Mouse (Mus musculus) layer of hippocampus, postnatal 10 days (tissue): Measurements from ENCODE around the gene Rangrf. TPM values are rescaled to one million over a fixed set of nuclear protein-coding genes. Genes with fewer than 3 reads are reported as not detected.
"Not testable (repeated sequence)": the region's sequence is repeated elsewhere in the genome, so short reads cannot be mapped to it uniquely, and the experiment has no call there.

ENCODE experiments used
- DNase-seq, 2 experiments: peaks; one replicate each; pipeline ENCODE4 v3.0.0; 2021; ENCODE audit warnings: low spot score in 2 of 2
- total RNA-seq, 2 experiments: library from RNA; stranded (reverse); gene quantifications; 2 replicates each; pipeline ENCODE4 v1.2.3; 2021

Gene Rangrf
- total RNA-seq, 2 experiments from 2014 or later, result 16.2 to 20.5 TPM

DNA sequence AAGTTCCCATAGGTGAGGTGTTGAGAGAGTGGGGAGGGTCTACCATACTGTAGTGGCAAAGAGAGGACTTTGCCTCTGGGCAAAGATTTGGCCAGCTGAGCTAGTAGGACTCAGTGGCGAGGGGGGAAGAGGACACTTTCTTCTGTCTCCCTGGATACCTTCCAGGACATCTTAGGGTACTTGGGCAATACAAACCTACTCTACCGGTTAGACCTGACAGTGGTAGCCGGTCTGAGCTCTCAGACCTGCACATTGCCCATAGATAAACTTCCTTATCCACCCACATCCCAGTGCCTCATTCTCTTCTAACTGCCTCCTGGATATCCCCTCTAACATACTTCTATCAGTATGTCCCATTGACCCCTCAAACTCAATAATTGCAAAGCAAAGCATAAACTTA is 5.9 kb upstream of the Rangrf start:
- DNase-seq, result no peak

DNA sequence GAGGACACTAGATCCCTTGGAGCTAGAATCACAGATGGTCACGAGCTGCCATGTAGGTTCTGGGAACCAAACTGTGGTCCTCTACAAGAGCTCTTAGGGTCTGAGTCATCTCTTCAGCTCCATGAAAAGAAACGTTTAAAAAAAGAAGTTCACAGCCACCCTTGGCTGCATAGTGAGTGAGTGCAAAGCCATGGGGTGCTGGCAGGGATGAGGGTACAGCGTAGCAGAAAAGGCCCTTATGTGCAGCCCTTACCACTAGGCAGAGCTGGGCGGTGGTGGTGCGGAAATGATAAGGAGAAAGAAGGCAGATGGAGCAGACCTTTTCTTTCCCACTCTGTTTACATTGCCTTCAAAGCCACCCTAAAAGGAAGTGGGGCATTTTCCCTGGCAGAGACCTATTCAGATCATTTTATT is 4.3 kb upstream of the Rangrf start:
- no peak for DNase-seq

DNA sequence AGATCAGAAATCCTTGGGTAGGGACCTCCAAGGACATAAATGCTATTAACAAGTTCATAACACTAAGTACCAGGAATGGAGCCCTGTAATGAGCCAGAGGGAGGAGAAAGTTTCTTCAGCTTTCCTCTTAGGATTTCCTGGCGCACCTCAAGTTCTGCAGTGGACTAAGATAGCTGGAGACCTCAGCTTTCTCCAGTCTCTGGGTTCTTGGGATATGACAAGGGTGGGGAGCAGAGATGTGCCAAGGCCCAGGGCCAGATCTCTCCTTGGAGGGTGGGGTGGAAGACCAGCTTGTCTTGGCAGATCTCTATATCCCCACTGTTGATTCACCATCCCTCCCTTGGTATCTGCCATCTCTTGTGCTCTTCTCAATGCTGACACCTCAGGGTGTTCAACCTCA is 616 bp upstream of the Rangrf start:
- no peak for DNase-seq

DNA sequence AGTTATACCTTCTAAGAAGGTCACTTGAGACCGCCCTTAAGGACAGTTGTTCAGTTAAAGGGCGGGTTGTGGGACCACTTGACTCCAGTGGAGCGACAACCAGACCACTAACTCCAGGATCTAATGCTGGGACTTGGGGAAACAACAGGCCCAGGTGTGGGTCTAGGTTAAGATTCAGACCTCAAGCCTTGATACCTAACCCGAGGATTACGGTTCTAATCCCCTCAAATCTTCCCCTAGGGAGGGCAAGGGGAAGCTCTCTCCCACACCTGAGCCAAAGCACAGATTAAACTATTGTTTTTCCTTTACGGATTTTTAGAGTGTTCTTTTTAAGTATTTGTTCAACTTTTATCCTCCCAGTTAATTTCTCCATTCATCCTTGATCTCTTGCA is 930 bp downstream of the Rangrf start:
- DNase-seq, result no peak

DNA sequence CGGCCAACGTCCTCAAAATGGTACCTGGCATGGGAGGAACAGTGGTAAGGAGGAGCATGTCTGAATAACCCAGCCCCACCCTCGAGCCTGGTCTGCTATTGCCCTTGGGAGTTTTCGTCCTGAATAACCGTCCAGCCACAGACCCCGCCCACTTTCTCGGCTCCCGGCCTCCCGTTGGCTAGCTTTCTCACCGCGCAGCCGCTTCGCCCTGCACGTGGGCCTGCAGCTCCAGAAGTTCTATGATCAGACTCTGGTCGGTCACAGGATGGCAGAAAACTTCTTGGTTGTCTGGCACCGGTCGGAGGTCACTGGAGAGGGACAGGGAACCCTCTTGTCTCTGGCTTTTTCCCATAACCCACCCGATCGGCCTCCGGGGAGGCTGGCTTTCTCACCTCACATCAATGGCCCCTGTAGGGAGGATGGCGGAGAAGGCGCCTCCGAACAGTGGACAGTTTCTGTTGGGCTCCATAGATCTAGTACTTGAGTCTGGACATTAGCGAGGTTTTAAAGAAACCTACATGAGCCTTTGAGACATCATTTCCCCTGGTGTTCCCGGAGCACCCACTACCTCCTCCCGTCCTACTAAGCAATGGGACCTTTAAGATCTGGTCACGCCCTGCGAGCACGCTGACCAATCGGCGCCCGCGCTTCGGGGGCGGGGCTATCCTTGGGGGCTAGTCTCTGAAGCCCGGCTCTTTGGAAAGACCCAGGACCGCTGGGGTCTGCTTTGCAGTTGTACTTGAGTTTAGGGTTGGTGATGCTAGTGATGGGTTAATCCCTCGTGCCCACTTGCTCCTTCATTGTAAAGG is 1.5 kb downstream of the Rangrf start:
- peak; percentile 79 to 85 for DNase-seq

DNA sequence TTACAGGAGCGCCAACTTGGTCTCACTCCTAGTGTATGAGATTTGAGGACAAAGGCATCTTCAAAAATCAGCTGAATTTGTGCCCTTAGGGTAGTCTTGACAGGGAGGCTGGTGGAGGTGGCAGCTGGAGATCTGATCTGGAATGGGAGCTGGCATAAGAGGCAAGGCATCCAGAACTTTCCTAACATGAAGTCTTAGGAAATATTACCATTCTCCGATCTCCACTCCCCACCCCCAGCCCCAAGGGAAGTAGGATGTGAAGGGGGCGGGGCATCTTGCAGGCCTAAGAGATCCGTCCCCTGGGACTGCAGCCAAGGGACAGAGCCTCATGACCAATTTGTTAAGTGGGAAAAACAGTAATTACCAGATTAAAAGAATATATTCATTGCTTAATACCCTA is 4.8 kb downstream of the Rangrf start:
- no peak for DNase-seq

DNA sequence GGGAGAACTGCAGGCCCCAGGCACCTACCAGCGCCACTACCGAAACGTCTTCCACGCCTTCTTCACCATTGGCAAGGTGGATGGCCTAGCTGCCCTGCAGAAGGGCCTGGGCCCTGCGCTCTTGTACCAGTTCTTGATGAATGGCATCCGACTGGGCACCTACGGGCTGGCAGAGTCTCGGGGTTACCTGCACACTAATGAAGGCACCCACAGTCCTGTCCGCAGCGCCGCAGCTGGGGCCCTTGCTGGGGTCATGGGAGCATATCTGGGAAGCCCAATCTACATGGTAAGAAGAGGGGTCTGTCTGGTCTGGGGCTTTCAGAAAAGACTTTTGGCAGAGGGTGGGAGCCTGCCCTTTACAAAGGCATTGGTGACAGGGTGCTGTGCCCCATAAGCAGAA is 6.2 kb downstream of the Rangrf start:
- no peak for DNase-seq

DNA sequence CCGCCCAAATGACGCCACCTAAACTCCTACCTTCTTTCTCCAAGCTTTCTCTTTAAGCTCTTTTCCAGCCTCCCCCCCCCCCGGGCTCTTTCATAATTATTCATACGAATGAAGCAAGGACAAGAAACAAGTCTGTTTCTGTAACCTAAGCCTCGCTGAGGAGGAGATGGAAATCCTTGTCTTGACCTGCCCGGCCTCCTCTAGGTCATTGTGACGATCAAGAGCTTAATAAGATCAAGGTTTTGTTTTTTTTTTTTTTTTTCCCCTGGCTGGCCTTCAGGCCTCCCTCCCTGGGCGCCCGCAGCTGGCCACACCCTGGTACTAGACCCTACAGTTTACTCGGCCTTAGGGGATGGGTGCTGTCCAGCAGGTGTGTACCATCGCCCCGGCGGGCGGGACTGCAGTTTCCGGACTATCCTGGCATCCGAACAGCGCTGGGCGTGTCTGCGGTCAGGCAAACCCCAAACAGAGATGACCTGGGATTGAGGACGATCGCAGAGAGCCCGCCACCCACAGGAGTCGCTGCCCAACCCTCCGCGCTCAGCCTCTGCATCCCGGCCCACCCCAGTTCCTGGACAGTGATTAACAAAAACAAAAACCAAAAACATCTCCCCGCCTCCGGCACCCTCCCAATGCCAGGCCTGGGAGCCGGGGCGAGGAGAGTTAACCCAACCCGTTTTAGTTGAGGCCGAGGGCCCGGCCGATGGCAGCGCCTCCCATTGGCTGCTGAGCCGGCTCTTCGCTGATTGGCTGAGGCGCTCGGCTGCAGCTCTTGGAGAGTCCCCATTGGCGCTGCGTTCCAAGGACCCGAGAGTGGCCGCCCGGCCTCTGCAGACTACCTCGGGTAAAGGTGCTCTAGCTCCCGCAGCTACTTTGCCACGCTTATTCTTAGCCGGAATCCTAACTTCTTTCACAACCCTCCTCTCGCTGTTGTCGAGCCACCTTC is 7.4 kb downstream of the Rangrf start, which contains the start of gene Slc25a35:
Gene Slc25a35 (plus strand): TSS at position 795 of the 946 bp plus-strand sequence.
- DNase-seq, result peak; percentile 84 to 92

DNA sequence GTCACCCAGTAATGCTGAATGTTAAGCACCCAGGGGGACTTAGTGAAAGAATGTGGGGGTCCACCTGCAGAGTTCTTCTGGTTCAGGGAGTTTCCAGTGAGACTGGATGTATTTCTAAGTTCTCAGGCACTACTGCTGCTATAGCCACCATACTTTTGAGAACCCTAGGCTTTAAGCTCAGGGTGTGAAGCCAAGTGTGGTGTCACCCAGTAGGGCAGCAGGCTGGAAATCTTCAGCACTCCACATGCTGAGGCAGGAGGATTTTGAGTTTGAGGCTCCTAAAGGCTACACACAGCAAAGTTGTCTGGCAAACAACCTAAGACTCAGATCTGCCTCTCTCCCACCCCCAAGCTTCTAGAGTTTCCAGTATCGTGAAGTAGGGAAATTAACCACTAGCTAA is 8.4 kb downstream of the Rangrf start:
- DNase-seq, result no peak

DNA sequence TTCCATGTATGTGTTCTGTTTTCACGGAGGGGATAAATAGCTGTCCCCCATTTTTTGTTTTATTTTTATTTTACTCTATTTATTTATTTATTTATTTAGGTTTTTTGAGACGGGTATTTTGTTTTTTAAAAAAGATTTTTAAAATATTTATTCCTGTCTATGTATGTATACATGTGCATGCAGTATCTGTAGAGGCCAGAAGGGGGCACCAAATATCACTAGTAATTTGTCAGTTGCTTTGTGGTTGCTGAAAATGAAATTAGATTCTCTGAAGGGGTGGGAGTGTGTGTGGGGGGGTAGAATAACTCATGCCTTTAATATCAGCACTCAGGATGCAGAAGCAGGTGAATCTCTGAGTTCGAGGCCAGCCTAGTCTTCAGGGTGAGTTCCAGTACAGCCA is 9.1 kb downstream of the Rangrf start:
- DNase-seq, result peak; percentile 63 to 72

DNA sequence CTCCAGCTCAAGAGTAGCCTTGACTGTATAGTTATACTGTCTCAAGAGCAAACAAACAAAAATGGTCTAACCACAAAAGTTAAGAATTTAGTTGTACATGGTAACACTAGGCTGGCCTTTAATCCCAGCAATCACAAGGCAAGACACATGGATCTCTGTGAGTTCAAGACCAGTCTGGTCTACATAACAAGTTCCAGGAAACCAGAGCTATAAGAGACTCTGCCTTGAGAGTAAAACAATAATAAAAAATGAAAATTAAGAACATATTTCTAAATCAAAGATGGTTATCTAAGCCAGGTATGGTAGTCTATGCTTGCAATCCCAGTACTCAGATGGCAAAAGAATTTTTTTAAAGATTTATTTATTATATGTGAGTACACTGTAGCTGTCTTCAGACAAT is 9.9 kb downstream of the Rangrf start:
- DNase-seq, result no peak

DNA sequence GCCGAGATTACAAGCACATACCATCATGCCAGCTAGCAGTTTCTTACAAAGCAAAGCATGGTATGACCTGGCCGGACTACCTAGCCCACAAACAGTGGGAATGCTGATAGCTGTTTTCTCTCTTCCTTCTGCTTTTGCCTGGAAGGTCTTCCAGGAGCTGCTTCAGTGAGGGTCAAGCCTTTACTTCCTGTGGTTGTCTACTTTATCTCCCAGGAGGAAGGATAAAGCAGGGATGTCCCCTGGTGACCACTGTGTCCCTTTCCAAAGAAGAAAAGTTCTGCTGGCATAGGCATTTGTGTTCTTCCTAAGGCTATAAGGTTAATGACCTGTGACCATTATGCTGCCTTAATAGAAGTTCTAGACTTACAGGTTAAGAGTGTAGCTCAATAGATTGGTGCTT is 11.6 kb downstream of the Rangrf start:
- no peak for DNase-seq

DNA sequence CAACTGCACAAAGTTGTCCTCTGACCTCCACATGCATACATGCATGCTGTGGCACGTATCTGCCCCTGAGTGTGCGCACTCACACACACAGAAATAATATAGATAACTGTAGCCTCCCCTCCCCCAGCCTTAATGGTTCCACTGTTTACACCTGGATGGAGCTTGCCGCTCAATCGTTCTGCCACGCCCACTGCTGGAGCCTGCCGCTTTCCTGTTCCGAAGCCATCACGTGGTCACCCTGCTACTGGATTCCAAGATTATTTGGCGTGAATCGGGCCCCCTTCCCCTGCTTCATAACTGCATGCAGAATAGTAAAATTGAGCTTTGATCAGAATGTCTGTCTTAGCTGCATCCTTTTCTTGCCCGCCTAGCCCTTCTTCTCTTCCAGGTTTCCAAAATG is 12.8 kb downstream of the Rangrf start:
- not testable (repeated sequence) for DNase-seq

DNA sequence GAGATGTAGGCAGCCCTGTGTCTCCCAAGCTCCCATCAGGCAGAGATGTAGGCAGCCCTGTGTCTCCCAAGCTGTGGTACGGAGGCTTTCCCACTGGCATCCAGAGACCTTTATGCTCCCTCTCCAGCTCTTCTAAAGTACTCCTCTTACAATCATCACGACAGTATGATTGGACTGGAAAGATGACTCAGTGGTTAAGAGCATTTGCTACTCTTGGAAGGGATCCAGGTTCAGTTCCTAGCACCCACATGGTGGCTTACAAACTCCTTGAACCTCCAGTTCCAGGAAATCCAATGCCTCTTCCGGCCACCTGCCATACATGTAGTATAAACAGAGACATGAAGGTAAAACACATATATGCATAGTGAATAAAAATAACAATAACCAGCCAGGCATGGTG is 13.4 kb downstream of the Rangrf start:
- DNase-seq, result no peak

DNA sequence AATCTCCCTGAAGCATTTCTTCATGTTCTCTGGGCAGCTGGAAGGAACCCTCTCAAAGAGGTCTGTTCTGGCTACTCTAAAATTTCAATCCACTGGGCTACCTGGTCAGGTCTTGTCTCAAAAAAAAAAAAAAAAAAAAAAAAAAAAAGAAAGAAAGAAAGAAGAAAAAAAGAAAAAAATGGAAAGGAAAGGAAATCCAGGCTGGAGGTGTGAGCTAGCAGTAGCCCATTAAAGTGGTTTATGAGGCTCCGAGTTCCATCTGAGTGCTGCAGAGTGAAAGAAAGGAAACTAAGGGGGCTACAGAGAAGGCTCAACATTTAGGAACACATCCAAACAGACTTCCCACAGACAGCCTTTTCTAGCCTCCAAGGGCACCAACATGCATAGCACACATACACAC is 17.0 kb downstream of the Rangrf start:
- no peak for DNase-seq

DNA sequence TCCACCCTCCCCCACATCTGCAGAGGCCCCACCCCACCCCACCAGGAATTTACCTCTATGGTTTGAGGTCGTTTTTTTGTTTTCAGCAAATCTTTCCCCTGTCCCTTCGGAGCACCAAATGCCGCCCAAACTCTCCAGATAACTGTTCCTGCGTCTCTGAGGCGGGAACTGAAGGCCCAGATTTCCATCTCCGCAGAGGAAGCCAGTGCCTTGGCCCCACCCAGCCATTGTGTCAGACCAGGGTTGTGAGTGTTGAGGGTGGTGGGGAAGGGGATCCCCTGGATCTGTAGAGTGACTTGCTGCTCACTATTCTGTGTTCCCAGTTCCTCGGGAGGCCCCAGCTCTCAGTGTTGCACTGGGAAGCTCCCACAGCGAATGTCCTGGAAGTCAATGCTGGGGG is 17.7 kb downstream of the Rangrf start, which contains the start of gene Arhgef15:
Gene Arhgef15 (minus strand): TSS at position 173 of the 400 bp plus-strand sequence.
- DNase-seq, result no peak

DNA sequence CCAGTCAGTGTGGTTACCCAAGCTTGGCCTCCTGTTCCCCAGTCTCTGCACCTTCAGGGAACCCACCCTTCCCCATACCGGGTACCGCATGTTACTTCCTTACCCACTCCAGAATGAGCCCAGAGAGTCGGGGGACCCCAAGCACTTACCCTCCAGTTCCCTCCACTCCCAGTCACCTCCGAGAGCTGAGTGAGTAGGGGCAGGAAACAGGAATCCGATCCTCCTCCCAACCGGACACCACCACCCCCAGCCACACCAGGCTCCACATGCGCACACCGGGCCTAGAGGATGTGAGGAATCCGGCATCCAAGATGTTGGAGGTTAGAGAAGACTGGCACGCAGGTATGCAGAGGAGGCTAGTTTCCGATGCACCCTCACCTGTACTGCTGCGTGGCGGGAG is 18.3 kb downstream of the Rangrf start:
- no peak for DNase-seq

DNA sequence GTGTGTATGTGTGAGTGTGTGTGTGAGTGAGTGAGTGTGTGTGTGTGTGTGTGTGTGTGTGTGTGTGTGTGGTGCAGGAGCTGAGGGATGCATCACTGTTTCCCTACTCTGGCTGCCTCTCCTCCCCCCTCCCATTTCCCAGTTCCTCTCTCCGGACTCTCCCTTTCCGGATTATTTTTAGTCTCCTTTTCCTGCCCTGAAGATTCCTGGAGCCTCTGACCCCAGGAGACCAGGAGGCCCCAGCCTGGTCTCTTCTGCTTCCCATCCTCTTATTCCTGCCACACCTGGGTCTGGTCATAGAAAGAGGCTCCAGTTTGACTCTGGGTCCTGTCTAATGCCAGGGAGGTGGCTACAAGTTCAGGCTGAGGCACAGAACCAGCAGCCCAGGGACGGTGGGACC is 18.9 kb downstream of the Rangrf start:
- DNase-seq, result no peak

DNA sequence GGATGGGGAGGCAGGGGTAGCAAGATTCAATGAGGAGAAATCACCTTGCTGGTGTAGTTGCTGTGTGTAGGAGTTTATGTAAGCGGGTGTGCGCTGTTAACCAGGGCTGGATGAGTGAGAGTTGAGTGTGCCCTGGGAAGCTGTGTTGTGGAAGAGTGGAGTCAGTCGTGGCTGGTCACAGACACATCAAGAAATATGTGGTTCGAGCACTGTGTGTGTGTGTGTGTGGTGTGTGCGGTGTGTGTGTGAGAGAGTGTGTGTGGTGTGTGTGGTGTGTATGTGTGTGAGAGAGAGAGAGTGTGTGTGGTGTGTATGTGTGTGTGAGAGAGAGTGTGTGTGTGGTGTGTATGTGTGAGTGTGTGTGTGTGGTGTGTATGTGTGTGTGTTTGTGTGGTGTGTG is 19.5 kb downstream of the Rangrf start:
- DNase-seq, result no peak

DNA sequence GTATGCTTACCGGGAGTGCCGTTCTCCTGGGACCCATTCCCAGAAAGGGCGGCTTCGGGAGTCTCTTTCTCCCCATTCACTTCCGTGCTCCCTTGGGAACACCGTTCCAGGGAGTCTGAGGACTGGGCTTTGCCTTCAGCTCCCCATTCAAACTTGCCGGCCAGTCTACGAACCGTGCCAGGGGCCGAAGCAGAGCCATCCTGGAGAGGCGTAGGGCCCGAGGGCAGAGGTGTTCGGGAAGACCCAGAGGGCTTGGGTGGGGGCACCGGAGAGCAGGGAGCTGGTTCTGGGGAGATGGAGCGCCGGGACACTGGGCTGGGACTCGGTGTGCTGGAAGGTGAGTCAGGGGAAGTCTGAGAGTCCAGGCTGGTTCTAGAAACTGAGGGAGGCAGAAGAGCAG is 20.6 kb downstream of the Rangrf start:
- no peak for DNase-seq

DNA sequence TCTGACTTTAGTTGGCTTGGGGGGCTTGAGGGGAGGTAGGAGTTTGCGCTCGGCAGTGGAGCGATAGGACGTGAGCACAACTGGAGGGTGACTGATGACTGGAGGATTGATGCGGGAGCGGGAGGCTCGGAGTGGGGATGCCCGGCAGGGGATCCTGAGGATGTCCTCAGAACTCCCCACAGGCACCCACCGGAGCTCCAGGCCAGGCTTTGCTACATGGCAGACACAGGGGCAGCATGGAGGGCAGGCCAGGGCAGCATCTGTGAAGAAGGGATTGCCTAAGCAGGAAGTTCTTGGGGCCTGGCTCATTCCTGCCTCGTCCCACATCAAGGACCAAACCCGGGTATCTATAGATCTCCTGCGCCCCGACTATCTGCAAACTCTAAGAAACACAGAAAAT is 21.1 kb downstream of the Rangrf start:
- DNase-seq, result no peak

DNA sequence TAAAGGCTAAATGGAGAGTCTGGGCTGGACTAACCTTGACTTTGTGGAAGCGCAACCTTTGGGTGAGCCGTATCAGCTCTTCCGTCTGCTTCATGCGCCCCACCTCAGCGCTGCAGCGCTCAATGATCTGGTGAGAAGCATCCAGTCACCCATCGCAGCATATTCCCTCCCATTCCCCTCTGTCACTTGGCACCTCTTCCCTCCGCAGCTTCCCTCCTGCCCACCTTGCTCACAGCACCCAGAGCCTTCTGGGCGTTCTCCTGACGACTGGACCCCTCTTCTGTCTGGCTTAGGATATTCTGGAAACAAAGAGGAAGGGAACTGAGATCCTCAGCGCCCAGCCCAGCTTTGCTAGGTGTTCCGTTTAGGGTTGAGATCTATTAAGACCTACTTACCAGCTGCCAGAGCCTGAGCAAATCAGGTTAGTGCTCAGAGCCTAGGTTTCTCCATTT is 27.4 kb downstream of the Rangrf start:
- peak in 1 of 2 experiments; percentile 26 for DNase-seq
